Mouse (Mus musculus) neutrophil, adult 83 days (primary cell): ENCODE data around the gene AU022751. TPM values are rescaled to one million over a fixed set of nuclear protein-coding genes. Genes with fewer than 3 reads are reported as not detected.

ENCODE experiments used
- total RNA-seq, 2 experiments: library from RNA; stranded (reverse); gene quantifications; one replicate each; pipeline ENCODE4 v1.2.4; 2023

Gene AU022751
- total RNA-seq = not detected

DNA sequence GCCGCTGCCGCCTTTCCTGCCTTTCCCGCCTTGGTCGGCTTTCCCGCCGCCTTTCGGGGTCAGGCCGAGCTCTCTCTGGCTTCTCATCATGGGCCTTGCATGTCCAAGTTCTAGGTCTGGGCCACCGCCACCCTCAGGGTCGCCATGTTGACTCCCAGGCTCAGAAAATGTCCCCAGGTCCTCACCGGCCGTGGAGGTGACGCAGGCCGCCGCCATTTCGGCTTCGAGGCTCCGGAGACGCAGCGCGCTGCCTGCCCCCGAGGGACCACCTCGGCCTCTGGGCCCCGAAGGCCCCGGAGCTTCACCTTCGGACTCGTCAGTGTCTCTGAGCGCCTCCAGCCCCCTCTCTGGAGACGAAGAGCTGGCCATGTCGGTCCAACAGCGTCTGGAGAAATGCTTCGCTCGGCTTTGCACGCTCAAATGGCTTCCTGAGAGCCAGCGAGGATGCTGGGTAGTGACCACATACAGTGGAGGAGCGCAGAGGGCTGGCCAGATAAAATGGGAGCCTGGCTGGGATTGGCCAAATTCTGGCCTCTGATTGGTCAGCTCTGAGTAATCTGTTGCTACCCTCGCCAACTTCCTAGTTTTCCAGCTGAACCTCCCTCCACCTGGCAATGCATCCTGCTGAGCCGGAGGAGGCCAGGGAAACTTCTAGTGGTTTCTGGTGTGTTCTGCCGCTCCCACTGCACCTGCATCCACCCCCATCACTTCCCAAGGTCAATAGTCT is at the start of gene AU022751:
Gene AU022751 (minus strand): TSS at position 466 of the 727 bp plus-strand sequence.

DNA sequence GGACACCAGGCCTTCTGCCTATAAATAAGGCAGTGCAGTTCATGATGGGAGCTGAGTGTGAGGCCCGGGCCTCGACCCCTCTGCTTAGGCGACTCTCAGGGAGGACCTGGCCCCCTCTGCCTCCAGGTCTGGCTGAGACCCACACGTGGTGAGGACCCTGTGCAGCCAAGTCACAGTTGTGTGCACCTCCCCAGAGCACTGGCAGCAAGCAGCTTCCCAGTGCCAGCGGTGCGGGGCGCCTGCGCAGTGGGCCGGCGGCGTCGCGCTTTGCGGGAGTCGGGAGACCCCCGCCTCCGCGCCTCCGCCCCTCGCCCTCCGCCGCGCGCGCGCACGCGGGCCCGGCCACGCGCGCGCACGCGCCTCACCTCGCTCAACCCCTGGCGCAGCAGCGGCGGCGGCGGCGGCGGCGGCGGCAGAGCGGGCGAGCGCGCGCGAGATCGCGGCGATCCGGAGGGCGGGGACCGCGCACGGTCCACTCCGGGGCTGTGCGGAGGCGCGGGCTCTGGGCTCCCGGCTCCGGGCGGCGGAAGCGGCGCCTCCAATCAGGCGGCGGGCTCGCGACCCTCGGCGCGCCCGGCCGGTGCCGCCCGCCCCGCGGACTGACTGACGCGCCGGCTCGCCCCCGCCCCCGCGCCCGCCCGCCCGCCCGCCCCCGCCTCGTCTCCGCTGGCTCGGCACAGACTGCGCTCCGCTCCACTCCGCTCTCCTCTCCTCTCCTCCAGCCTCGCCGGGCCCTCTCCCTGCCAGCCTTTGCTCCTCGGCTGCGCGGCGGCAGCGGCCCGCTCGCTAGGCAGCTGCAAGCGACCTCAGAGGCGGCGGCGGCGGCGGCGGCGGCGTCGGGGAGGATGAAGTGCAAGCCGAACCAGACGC is 35.9 kb downstream of the AU022751 start, which contains the start of gene Nudt11:
Gene Nudt11 (plus strand): TSS at position 388 of the 870 bp plus-strand sequence.

Other genes starting within 250 kb of the AU022751 start
- gene Nudt11, start 36.0 kb downstream of the AU022751 start, total RNA-seq = not detected
- gene Nudt10, start 89.6 kb upstream of the AU022751 start, total RNA-seq = not detected
- gene Bmp15, start 237.3 kb upstream of the AU022751 start, total RNA-seq = not detected